Mouse (Mus musculus) myocyte (in vitro differentiated cells): ENCODE results near the gene Sectm1b.

ENCODE experiments used
- CEBPB ChIP-seq: IDR thresholded peaks from 2 replicates; pipeline ENCODE4 v1.6.1; 2011; ENCODE audit warnings: mild to moderate bottlenecking, moderate library complexity; ENCODE audit not compliant: poor library complexity, insufficient read depth, severe bottlenecking
- E2F4 ChIP-seq: IDR thresholded peaks from one replicate; pipeline ENCODE4 v1.6.1; 2011; ENCODE audit warnings: mild to moderate bottlenecking, control low read depth, moderate library complexity; ENCODE audit not compliant: insufficient read depth
- MAX ChIP-seq: IDR thresholded peaks from one replicate; pipeline ENCODE4 v1.6.1; 2011; ENCODE audit warnings: low read depth, mild to moderate bottlenecking, control low read depth
- MYOG ChIP-seq, 3 experiments: IDR thresholded peaks; one replicate each; pipeline ENCODE4 v1.6.1; 2011; ENCODE audit warnings: control low read depth in 2 of 3, low read depth in 2 of 3, mild to moderate bottlenecking in 2 of 3; ENCODE audit not compliant: insufficient read length in 2 of 3, control insufficient read depth in 1 of 3, insufficient read depth in 1 of 3
- POLR2A ChIP-seq: IDR thresholded peaks from one replicate; pipeline ENCODE4 v1.6.1; 2011; ENCODE audit warnings: low read depth, mild to moderate bottlenecking, control low read depth, moderate library complexity; ENCODE audit not compliant: insufficient read length
- POLR2AphosphoS2 ChIP-seq: IDR thresholded peaks from one replicate; pipeline ENCODE4 v1.6.1; 2011; ENCODE audit warnings: low read depth, control low read depth; ENCODE audit not compliant: insufficient read length
- REST ChIP-seq: IDR thresholded peaks from one replicate; pipeline ENCODE4 v1.6.1; 2011; ENCODE audit warnings: mild to moderate bottlenecking, control low read depth, moderate library complexity; ENCODE audit not compliant: insufficient read depth, insufficient read length
- SRF ChIP-seq: IDR thresholded peaks from one replicate; pipeline ENCODE4 v1.6.1; 2011; ENCODE audit warnings: low read depth; ENCODE audit not compliant: control insufficient read depth, insufficient read length
- TCF12 ChIP-seq: IDR thresholded peaks from one replicate; pipeline ENCODE4 v1.6.1; 2011; ENCODE audit warnings: mild to moderate bottlenecking, control low read depth; ENCODE audit not compliant: poor library complexity, insufficient read depth, severe bottlenecking
- TCF3 ChIP-seq: IDR thresholded peaks from one replicate; pipeline ENCODE4 v1.6.1; 2011; ENCODE audit warnings: low read depth, control low read depth; ENCODE audit not compliant: insufficient read length
- USF1 ChIP-seq: IDR thresholded peaks from one replicate; pipeline ENCODE4 v1.6.1; 2011; ENCODE audit warnings: low read depth, mild to moderate bottlenecking, control low read depth, moderate library complexity

GRCm38 (mm10) chr11:121086296-121086695 is 22.9 kb upstream of the Sectm1b start:
- TF ChIP-seq POLR2A (no peak), REST (no peak), E2F4 (no peak), MAX (no peak), USF1 (no peak), TCF12 (no peak), CEBPB (0 out of 2 replicates have a peak, but pooled peaks have one; percentile 40), POLR2AphosphoS2 (no peak), TCF3 (no peak), MYOG (IDR thresholded peaks at IDR 0.05; ENCODE audit: control insufficient read depth in 1 of 3, insufficient read depth in 1 of 3, insufficient read length in 2 of 3, low read depth in 2 of 3) (no peak), SRF (no peak)
